Mouse (Mus musculus): ENCODE data around the gene Npff. TPM values are rescaled to one million over a fixed set of nuclear protein-coding genes. Genes with fewer than 3 reads are reported as not detected.

The Npff gene
- polyA plus RNA-seq, 1 experiment from 2014 or later, result 0.63 TPM

GRCm38 (mm10) chr15:102503924-102504782 lies 20.6 kb downstream of the Npff start:
- Histone ChIP-seq H3K4me3 (replicated peaks) (no peak overlapping the region), H3K27me3 (no peaks in the 10 kb centered on the region), H3K36me3 (replicated peaks) (peaks cover 61% of the 10 kb centered on the region), H3K27ac (replicated peaks) (no peak overlapping the region), H3K4me2 (no peak overlapping the region), H3K9ac (no peak overlapping the region), H3K4me1 (replicated peaks) (peaks cover 33% of the 10 kb centered on the region), H3K9me3 (replicated peaks) (no peaks in the 10 kb centered on the region)
- ATAC-seq (ENCODE audit: insufficient read depth), result no peak
- 83% methylated on average over 9 of the region's 9 CpGs for WGBS (ENCODE audit: insufficient replicate concordance)

- no peak within 1 kb of the TSS for H3K27ac ChIP-seq (replicated peaks)
- H3K36me3 ChIP-seq (replicated peaks), result peaks cover 66% of the 10 kb centered on the region
- 86% methylated on average over 1 of the region's 1 CpGs for WGBS (ENCODE audit: insufficient replicate concordance)
These were observed 21.3 kb downstream of the Npff start, which contains the start of gene Gm10337 for GRCm38 (mm10) chr15:102503447-102503846. Gm10337 (plus strand) TSS chr15:102503722.

GRCm38 (mm10) chr15:102502254-102502840 lies 22.4 kb downstream of the Npff start:
- H3K36me3 ChIP-seq (replicated peaks), result peaks cover 77% of the 10 kb centered on the region
- no peak overlapping the region for H3K4me3 ChIP-seq (replicated peaks)
- no peak overlapping the region for H3K4me2 ChIP-seq
- H3K9me3 ChIP-seq (replicated peaks), result no peaks in the 10 kb centered on the region
- no peaks in the 10 kb centered on the region for H3K27me3 ChIP-seq
- ATAC-seq (ENCODE audit: insufficient read depth), result no peak
- peaks cover 33% of the 10 kb centered on the region for H3K4me1 ChIP-seq (replicated peaks)
- 79% methylated on average over 9 of the region's 9 CpGs for WGBS (ENCODE audit: insufficient replicate concordance)
- H3K9ac ChIP-seq, result no peak overlapping the region
- no peak overlapping the region for H3K27ac ChIP-seq (replicated peaks)

More at GRCm38 (mm10) chr15:102503447-102503846, 21.3 kb downstream of the Npff start, which contains the start of gene Gm10337:
- H3K4me3 ChIP-seq (replicated peaks), result no peak within 1 kb of the TSS
- ATAC-seq (ENCODE audit: insufficient read depth), result no peak
- no peak within 1 kb of the TSS for H3K9ac ChIP-seq
- H3K9me3 ChIP-seq (replicated peaks), result no peaks in the 10 kb centered on the region
- no peaks in the 10 kb centered on the region for H3K27me3 ChIP-seq
- peaks cover 33% of the 10 kb centered on the region for H3K4me1 ChIP-seq (replicated peaks)
- no peak within 1 kb of the TSS for H3K4me2 ChIP-seq

- no peak for ATAC-seq (ENCODE audit: insufficient read depth)
These were observed 23.5 kb downstream of the Npff start for GRCm38 (mm10) chr15:102501084-102501814.

GRCm38 (mm10) chr15:102500479-102500878 lies 24.3 kb downstream of the Npff start:
- no peak for ATAC-seq (ENCODE audit: insufficient read depth)
- no peaks in the 10 kb centered on the region for H3K9me3 ChIP-seq (replicated peaks)
- H3K4me3 ChIP-seq (replicated peaks), result no peak overlapping the region
- peaks cover 20% of the 10 kb centered on the region for H3K4me1 ChIP-seq (replicated peaks)
- no peak overlapping the region for H3K9ac ChIP-seq
- H3K27ac ChIP-seq (replicated peaks), result no peak overlapping the region
- no peak overlapping the region for H3K4me2 ChIP-seq
- no peaks in the 10 kb centered on the region for H3K27me3 ChIP-seq
- peaks cover 96% of the 10 kb centered on the region for H3K36me3 ChIP-seq (replicated peaks)
- WGBS (ENCODE audit: insufficient replicate concordance), result 80% methylated on average over 5 of the region's 5 CpGs

More at GRCm38 (mm10) chr15:102501084-102501814, 23.5 kb downstream of the Npff start:
- Histone ChIP-seq H3K27ac (replicated peaks) (no peak overlapping the region), H3K9ac (no peak overlapping the region), H3K9me3 (replicated peaks) (no peaks in the 10 kb centered on the region), H3K27me3 (no peaks in the 10 kb centered on the region), H3K36me3 (replicated peaks) (peaks cover 88% of the 10 kb centered on the region), H3K4me2 (no peak overlapping the region), H3K4me3 (replicated peaks) (no peak overlapping the region), H3K4me1 (replicated peaks) (peaks cover 26% of the 10 kb centered on the region)
- 82% methylated on average over 19 of the region's 19 CpGs for WGBS (ENCODE audit: insufficient replicate concordance)

- no peaks in the 10 kb centered on the region for H3K9me3 ChIP-seq (replicated peaks)
- H3K9ac ChIP-seq, result no peak overlapping the region
- H3K36me3 ChIP-seq (replicated peaks), result peaks cover 98% of the 10 kb centered on the region
- WGBS (ENCODE audit: insufficient replicate concordance), result 87% methylated on average over 6 of the region's 6 CpGs
- no peak overlapping the region for H3K27ac ChIP-seq (replicated peaks)
- peaks cover 16% of the 10 kb centered on the region; the same call in 1 of the 2 replicates for H3K4me1 ChIP-seq (replicated peaks)
- no peak for ATAC-seq (ENCODE audit: insufficient read depth)
- H3K27me3 ChIP-seq, result no peaks in the 10 kb centered on the region
- H3K4me2 ChIP-seq, result no peak overlapping the region
- no peak overlapping the region for H3K4me3 ChIP-seq (replicated peaks)
These were observed 24.9 kb downstream of the Npff start for GRCm38 (mm10) chr15:102499851-102500250.

- no peak overlapping the region for H3K9ac ChIP-seq
- H3K4me2 ChIP-seq, result no peak overlapping the region
- H3K27ac ChIP-seq (replicated peaks), result no peak overlapping the region
- ATAC-seq (ENCODE audit: insufficient read depth), result no peak
- peaks cover 98% of the 10 kb centered on the region for H3K36me3 ChIP-seq (replicated peaks)
- H3K4me1 ChIP-seq (replicated peaks), result peaks cover 16% of the 10 kb centered on the region; the same call in 1 of the 2 replicates
- no peaks in the 10 kb centered on the region for H3K9me3 ChIP-seq (replicated peaks)
- WGBS (ENCODE audit: insufficient replicate concordance), result 68% methylated on average over 3 of the region's 3 CpGs
- H3K4me3 ChIP-seq (replicated peaks), result no peak overlapping the region
- no peaks in the 10 kb centered on the region for H3K27me3 ChIP-seq
These were observed 25.4 kb downstream of the Npff start for GRCm38 (mm10) chr15:102499370-102499769.

- H3K4me3 ChIP-seq (replicated peaks), result no peak overlapping the region
- 86% methylated on average over 3 of the region's 3 CpGs for WGBS (ENCODE audit: insufficient replicate concordance)
- H3K4me2 ChIP-seq, result no peak overlapping the region
- H3K9ac ChIP-seq, result no peak overlapping the region
- H3K27ac ChIP-seq (replicated peaks), result no peak overlapping the region
- peaks cover 16% of the 10 kb centered on the region; the same call in 1 of the 2 replicates for H3K4me1 ChIP-seq (replicated peaks)
- peaks cover 98% of the 10 kb centered on the region for H3K36me3 ChIP-seq (replicated peaks)
- no peaks in the 10 kb centered on the region for H3K27me3 ChIP-seq
- H3K9me3 ChIP-seq (replicated peaks), result no peaks in the 10 kb centered on the region
- ATAC-seq (ENCODE audit: insufficient read depth), result no peak
These were observed 26.4 kb downstream of the Npff start for GRCm38 (mm10) chr15:102498322-102498721.

- no peak for ATAC-seq (ENCODE audit: insufficient read depth)
These were observed 37.1 kb downstream of the Npff start for GRCm38 (mm10) chr15:102487664-102488063.

GRCm38 (mm10) chr15:102485853-102486252 lies 38.9 kb downstream of the Npff start:
- ATAC-seq (ENCODE audit: insufficient read depth), result no peak
- no peaks in the 10 kb centered on the region for H3K4me1 ChIP-seq (replicated peaks)
- no peak overlapping the region for H3K9ac ChIP-seq
- H3K9me3 ChIP-seq (replicated peaks), result no peaks in the 10 kb centered on the region
- peaks cover 92% of the 10 kb centered on the region for H3K36me3 ChIP-seq (replicated peaks)
- H3K4me3 ChIP-seq (replicated peaks), result no peak overlapping the region
- no peaks in the 10 kb centered on the region for H3K27me3 ChIP-seq
- H3K4me2 ChIP-seq, result no peak overlapping the region
- 89% methylated on average over 12 of the region's 12 CpGs for WGBS (ENCODE audit: insufficient replicate concordance)
- H3K27ac ChIP-seq (replicated peaks), result no peak overlapping the region

More at GRCm38 (mm10) chr15:102487664-102488063, 37.1 kb downstream of the Npff start:
- Histone ChIP-seq H3K9me3 (replicated peaks) (no peaks in the 10 kb centered on the region), H3K27me3 (no peaks in the 10 kb centered on the region), H3K27ac (replicated peaks) (no peak overlapping the region), H3K4me1 (replicated peaks) (no peaks in the 10 kb centered on the region), H3K4me3 (replicated peaks) (no peak overlapping the region), H3K36me3 (replicated peaks) (peaks cover 88% of the 10 kb centered on the region), H3K4me2 (no peak overlapping the region), H3K9ac (no peak overlapping the region)
- WGBS (ENCODE audit: insufficient replicate concordance), result 59% methylated on average over 1 of the region's 1 CpGs

- WGBS (ENCODE audit: insufficient replicate concordance), result 92% methylated on average over 3 of the region's 3 CpGs
- H3K9ac ChIP-seq, result no peak overlapping the region
- no peaks in the 10 kb centered on the region for H3K27me3 ChIP-seq
- H3K27ac ChIP-seq (replicated peaks), result no peak overlapping the region
- H3K4me2 ChIP-seq, result no peak overlapping the region
- H3K4me1 ChIP-seq (replicated peaks), result no peaks in the 10 kb centered on the region
- H3K4me3 ChIP-seq (replicated peaks), result no peak overlapping the region
- no peak for ATAC-seq (ENCODE audit: insufficient read depth)
- H3K9me3 ChIP-seq (replicated peaks), result no peaks in the 10 kb centered on the region
- peaks cover 91% of the 10 kb centered on the region for H3K36me3 ChIP-seq (replicated peaks)
These were observed 41.6 kb downstream of the Npff start for GRCm38 (mm10) chr15:102483136-102483535.

Measured in liver, embryonic 15.5 days (tissue).